Mouse (Mus musculus) CH12.LX (cell line): ENCODE results near the gene Tmem72. TPM values are rescaled to one million over a fixed set of nuclear protein-coding genes. Genes with fewer than 3 reads are reported as not detected.

Experiments used
- DNase-seq: peaks from one replicate; pipeline ENCODE4 v3.0.0-alpha.2; 2013; ENCODE audit errors: extremely low read depth
- H3K27ac ChIP-seq: 2 replicates; pipeline ENCODE4 v1.5.1; 2012; ENCODE audit warnings: low read depth, mild to moderate bottlenecking, control low read depth, moderate library complexity; ENCODE audit not compliant: insufficient read depth
- H3K27me3 ChIP-seq: replicated peaks from 2 replicates; pipeline ENCODE3; 2012; ENCODE audit warnings: inconsistent platforms
- H3K36me3 ChIP-seq, 2 experiments: replicated peaks in 1 of 2; 2 replicates each; pipeline versions ENCODE3 to v1.6.1; 2012; ENCODE audit warnings: inconsistent platforms in 1 of 2, low read length in 1 of 2, mild to moderate bottlenecking in 1 of 2, mixed read lengths in 1 of 2, moderate library complexity in 1 of 2; ENCODE audit not compliant: control insufficient read depth in 1 of 2, insufficient read depth in 1 of 2
- H3K4me1 ChIP-seq, 2 experiments: 2 replicates each; pipeline ENCODE4 v1.6.1; 2012; ENCODE audit warnings: inconsistent platforms in 1 of 2, moderate library complexity in 1 of 2; ENCODE audit not compliant: insufficient read depth in 2 of 2, control insufficient read depth in 1 of 2
- H3K4me2 ChIP-seq: 2 replicates; pipeline ENCODE4 v1.6.1; 2012; ENCODE audit warnings: low read depth, mild to moderate bottlenecking, control low read depth; ENCODE audit not compliant: poor library complexity, insufficient read depth, severe bottlenecking
- H3K4me3 ChIP-seq, 3 experiments: fragments of 150-350 bp in 1 of 3; sonication (generic) in 1 of 3; replicated peaks in 1 of 3; 2 replicates each; pipeline versions ENCODE3 to v1.5.1; 2011 to 2012; ENCODE audit warnings: low read depth in 2 of 3, low read length in 2 of 3, mild to moderate bottlenecking in 2 of 3, moderate library complexity in 2 of 3, control low read depth in 1 of 3, improper control_type of control experiment in 1 of 3, inconsistent platforms in 1 of 3, mixed read lengths in 1 of 3; ENCODE audit not compliant: poor library complexity in 1 of 3
- H3K79me2 ChIP-seq: replicated peaks from 2 replicates; pipeline ENCODE4 v1.6.1; 2012; ENCODE audit warnings: mild to moderate bottlenecking, moderate library complexity; ENCODE audit not compliant: control insufficient read depth, poor library complexity, insufficient read depth, severe bottlenecking; ENCODE audit errors: extremely low read depth
- H3K9ac ChIP-seq: 2 replicates; pipeline ENCODE4 v1.6.1; 2012; ENCODE audit warnings: low read depth, mild to moderate bottlenecking, control low read depth, moderate library complexity; ENCODE audit not compliant: insufficient read depth
- H3K9me3 ChIP-seq: replicated peaks from 2 replicates; pipeline ENCODE3; 2012; ENCODE audit warnings: low read length, inconsistent platforms, mixed read lengths
- BHLHE40 ChIP-seq: IDR thresholded peaks from 2 replicates; pipeline ENCODE4 v1.6.1; 2011; ENCODE audit warnings: mild to moderate bottlenecking, low read depth, low read length, improper control_type of control experiment
- CHD1 ChIP-seq: IDR thresholded peaks from 2 replicates; pipeline ENCODE4 v1.6.1; 2012; ENCODE audit warnings: low read depth, low read length, improper control_type of control experiment, inconsistent platforms
- CTCF ChIP-seq, 2 experiments: IDR thresholded peaks in 1 of 2; conservative IDR thresholded peaks in 1 of 2; 2 replicates each; pipeline ENCODE4 v1.5.1; 2011 to 2012; ENCODE audit warnings: low read depth in 2 of 2, low read length in 2 of 2, improper control_type of control experiment in 1 of 2, inconsistent platforms in 1 of 2, mild to moderate bottlenecking in 1 of 2, moderate library complexity in 1 of 2
- EP300 ChIP-seq: IDR thresholded peaks from 2 replicates; pipeline ENCODE4 v1.6.1; 2011; ENCODE audit warnings: low read length, improper control_type of control experiment
- HCFC1 ChIP-seq: IDR thresholded peaks from 2 replicates; pipeline ENCODE4 v1.6.1; 2012; ENCODE audit warnings: low read depth, mild to moderate bottlenecking, inconsistent platforms, low read length, improper control_type of control experiment
- JUN ChIP-seq: IDR thresholded peaks from 2 replicates; pipeline ENCODE4 v1.6.1; 2011; ENCODE audit warnings: low read depth, mild to moderate bottlenecking, low read length, improper control_type of control experiment, moderate library complexity; ENCODE audit not compliant: insufficient read depth
- JUND ChIP-seq: conservative IDR thresholded peaks from 2 replicates; pipeline ENCODE4 v1.6.1; 2011; ENCODE audit warnings: low read depth, low read length, improper control_type of control experiment
- KAT2A ChIP-seq: IDR thresholded peaks from 2 replicates; pipeline ENCODE4 v1.6.1; 2012; ENCODE audit warnings: low read length, improper control_type of control experiment, inconsistent platforms; ENCODE audit not compliant: insufficient replicate concordance
- MAFK ChIP-seq: IDR thresholded peaks from 2 replicates; pipeline ENCODE4 v1.6.1; 2011; ENCODE audit warnings: low read length, improper control_type of control experiment; ENCODE audit not compliant: insufficient replicate concordance
- MAX ChIP-seq: IDR thresholded peaks from 2 replicates; pipeline ENCODE4 v1.6.1; 2011; ENCODE audit warnings: low read length, improper control_type of control experiment
- MAZ ChIP-seq: IDR thresholded peaks from 2 replicates; pipeline ENCODE4 v1.6.1; 2012; ENCODE audit warnings: low read depth, mild to moderate bottlenecking, inconsistent platforms, low read length, improper control_type of control experiment, moderate library complexity
- MXI1 ChIP-seq: IDR thresholded peaks from 2 replicates; pipeline ENCODE4 v1.6.1; 2011; ENCODE audit warnings: mild to moderate bottlenecking, low read depth, low read length, improper control_type of control experiment
- MYC ChIP-seq: IDR thresholded peaks from 2 replicates; pipeline ENCODE4 v1.6.1; 2011; ENCODE audit warnings: low read depth, mild to moderate bottlenecking, improper control_type of control experiment, low read length
- PAX5 ChIP-seq: IDR thresholded peaks from 2 replicates; pipeline ENCODE4 v1.6.1; 2012; ENCODE audit warnings: low read length, inconsistent platforms, mixed read lengths
- POLR2A ChIP-seq: IDR thresholded peaks from 2 replicates; pipeline ENCODE4 v1.6.1; 2011; ENCODE audit warnings: low read depth, mild to moderate bottlenecking, improper control_type of control experiment, low read length
- SIN3A ChIP-seq: IDR thresholded peaks from 2 replicates; pipeline ENCODE4 v1.6.1; 2012; ENCODE audit warnings: low read length, improper control_type of control experiment, inconsistent platforms
- SMC3 ChIP-seq: IDR thresholded peaks from 2 replicates; pipeline ENCODE4 v1.6.1; 2011; ENCODE audit warnings: low read depth, low read length, improper control_type of control experiment
- TBP ChIP-seq: conservative IDR thresholded peaks from 2 replicates; pipeline ENCODE4 v1.6.1; 2011; ENCODE audit warnings: low read depth, low read length, improper control_type of control experiment
- TCF12 ChIP-seq: IDR thresholded peaks from 2 replicates; pipeline ENCODE4 v1.6.1; 2014; ENCODE audit warnings: low read depth, mild to moderate bottlenecking, inconsistent platforms, low read length, improper control_type of control experiment
- UBTF ChIP-seq: IDR thresholded peaks from 2 replicates; pipeline ENCODE4 v1.6.1; 2012; ENCODE audit warnings: low read depth, mild to moderate bottlenecking, inconsistent platforms, low read length, improper control_type of control experiment, moderate library complexity
- USF1 ChIP-seq: IDR thresholded peaks from 2 replicates; pipeline ENCODE4 v1.6.1; 2014; ENCODE audit warnings: low read depth, mild to moderate bottlenecking, inconsistent platforms, low read length, improper control_type of control experiment
- USF2 ChIP-seq: conservative IDR thresholded peaks from 2 replicates; pipeline ENCODE4 v1.6.1; 2011; ENCODE audit warnings: low read depth, low read length, improper control_type of control experiment
- ZC3H11A ChIP-seq: IDR thresholded peaks from 2 replicates; pipeline ENCODE4 v1.6.1; 2012; ENCODE audit warnings: low read depth, mild to moderate bottlenecking, inconsistent platforms, low read length, improper control_type of control experiment
- ZNF384 ChIP-seq: IDR thresholded peaks from 2 replicates; pipeline ENCODE4 v1.6.1; 2012; ENCODE audit warnings: low read depth, low read length, improper control_type of control experiment, inconsistent platforms
- dilution Hi-C: fragments of 300-500 bp; cut with MboI; formaldehyde crosslinking; loops from 2 replicates; pipeline ENCODE4 v1.14.3; 2020; ENCODE audit warnings: low sequenced_read_pairs; ENCODE audit not compliant: extremely low pct_unique_long_range_greater_than_20kb, extremely low pct_ligation_motif_present
- in situ Hi-C: fragments of 300-500 bp; cut with MboI; formaldehyde crosslinking; loops from 3 replicates; pipeline ENCODE4 v1.14.3; 2019; ENCODE audit warnings: low sequenced_read_pairs, low pct_ligation_motif_present, low pct_unique_long_range_greater_than_20kb, mixed read lengths
- polyA plus RNA-seq: library from polyadenylated mRNA; unstranded; fragments of >175 nt; gene quantifications from 2 replicates; pipeline ENCODE4 v1.2.1, GENCODE M21; 2012; ENCODE audit warnings: low read depth; ENCODE audit not compliant: insufficient read length
- total RNA-seq, 2 experiments: library from RNA; depleted of rRNA; stranded (reverse); fragments of 300-350 nt in 1 of 2; fragments of >200 nt in 1 of 2; gene quantifications; 2 replicates each; pipeline ENCODE4 v1.2.3; 2012 to 2014

The Tmem72 gene
- total and polyA plus RNA-seq, 3 experiments: 0.01 to 0.04 (median 0.01) TPM

DNA sequence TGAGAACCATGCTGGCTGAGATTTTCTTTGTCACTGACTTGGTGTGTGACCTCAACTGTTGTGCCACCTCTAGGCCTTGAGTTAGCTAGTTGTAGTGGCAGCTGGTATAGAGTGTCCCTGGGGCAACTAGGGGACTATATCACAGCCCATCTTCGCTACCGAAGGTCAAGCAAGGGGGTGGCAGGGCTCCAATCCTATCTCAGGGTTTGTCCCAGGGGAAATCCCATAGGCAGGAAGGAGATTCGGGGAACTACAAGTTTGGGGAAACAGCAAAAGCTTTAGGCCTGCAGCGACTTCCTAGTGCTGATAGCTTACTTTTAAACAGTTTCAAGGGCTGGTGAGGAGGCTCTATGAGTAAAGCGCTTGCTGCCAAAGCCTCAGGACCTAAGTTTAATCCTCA is 44.4 kb downstream of the Tmem72 start:
- TF ChIP-seq EP300: 0 out of 2 replicates have a peak, but pooled peaks have one; percentile 3
- 0 out of 2 replicates have a peak, but pooled peaks have one; percentile 36 for TF ChIP-seq TBP
- no peak for TF ChIP-seq MAX
- TF ChIP-seq, all 38 proteins: peak for 2
- H3K4me3 ChIP-seq: peak overlapping the region; percentile 82 to 94 (median 85)
- peaks cover 0 to 10% of the 10 kb centered on the region in 2 experiments for H3K36me3 ChIP-seq
- no peaks in the 10 kb centered on the region for H3K27me3 ChIP-seq
- peaks cover 27 to 66% of the 10 kb centered on the region in 2 experiments for H3K4me1 ChIP-seq
- dilution Hi-C loops (no loop called here), in situ Hi-C loops (no loop called here)
- no peak for DNase-seq
- H3K79me2 ChIP-seq: peaks cover 41% of the 10 kb centered on the region
- peak overlapping the region; percentile 89 for H3K4me2 ChIP-seq
- no peaks in the 10 kb centered on the region for H3K9me3 ChIP-seq
- H3K27ac ChIP-seq: peak overlapping the region; percentile 94
- H3K9ac ChIP-seq: peak overlapping the region; percentile 83

DNA sequence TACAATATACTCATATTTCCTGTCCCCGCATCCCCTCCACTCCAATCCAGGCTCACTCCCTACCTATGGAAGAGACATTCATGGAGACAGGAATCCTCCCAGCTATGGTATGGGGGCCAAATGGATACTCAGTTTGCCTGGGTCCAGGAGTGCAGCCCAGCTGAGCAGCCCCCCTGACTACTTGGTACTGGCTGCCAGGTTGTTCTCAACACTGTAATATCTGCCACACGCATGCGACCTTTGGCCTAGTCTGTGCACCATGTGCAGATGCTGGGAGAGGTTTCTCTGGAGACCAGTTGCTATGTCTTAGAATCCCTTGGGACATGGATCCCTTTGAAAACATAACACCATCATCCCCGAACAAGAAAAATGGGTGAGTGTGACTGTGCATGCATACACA is 44.9 kb downstream of the Tmem72 start:
- Histone ChIP-seq H3K36me3 (peaks cover 0 to 13% of the 10 kb centered on the region in 2 experiments), H3K9ac (peak overlapping the region; percentile 83), H3K27me3 (no peaks in the 10 kb centered on the region), H3K27ac (peak overlapping the region; percentile 94), H3K4me1 (peaks cover 26 to 66% of the 10 kb centered on the region in 2 experiments), H3K4me3 (peak overlapping the region; percentile 82 to 94 (median 85)), H3K9me3 (no peaks in the 10 kb centered on the region), H3K79me2 (peaks cover 45% of the 10 kb centered on the region), H3K4me2 (peak overlapping the region; percentile 89)
- TF ChIP-seq POLR2A (no peak), MAFK (no peak), JUN (no peak), USF2 (no peak), SMC3 (no peak), CHD1 (no peak; the same call in 1 of the 2 replicates), ZC3H11A (no peak), HCFC1 (no peak), TCF12 (peak; percentile 27; the same call in 1 of the 2 replicates), USF1 (no peak), MAZ (no peak), UBTF (no peak), MAX (0 out of 2 replicates have a peak, but pooled peaks have one; percentile 38), PAX5 (no peak), SIN3A (no peak; the same call in 1 of the 2 replicates), MXI1 (peak; percentile 65), BHLHE40 (peak; percentile 29; the same call in 1 of the 2 replicates), MYC (0 out of 2 replicates have a peak, but pooled peaks have one; percentile 29), CTCF (conservative IDR thresholded peaks at IDR 0.05 in 1 of 2, IDR thresholded peaks at IDR 0.05 in 1 of 2; ENCODE audit: low read depth in 2 of 2, low read length in 2 of 2) (no peak), ZNF384 (no peak), JUND (no peak), KAT2A (no peak)
- in situ Hi-C loops: no loop called here
- no peak for DNase-seq
- dilution Hi-C loops: no loop called here
